Mouse (Mus musculus): ENCODE measurements around the gene Hbp1. TPM values are rescaled to one million over a fixed set of nuclear protein-coding genes. Genes with fewer than 3 reads are reported as not detected.

Gene Hbp1
- total and polyA plus RNA-seq, 2 experiments from 2014 or later, result 38.5 to 48.4 TPM

GRCm38 (mm10) chr12:31882736-31883135 is 67.6 kb downstream of the Hbp1 start:
- TF ChIP-seq CTCF (IDR thresholded peaks at IDR 0.05; ENCODE audit: low read depth), result no peak
- Histone ChIP-seq H3K36me3 (ENCODE audit: insufficient read depth) (peaks cover 8% of the 10 kb centered on the region), H3K4me3 (ENCODE audit: low read depth, low read length) (no peak overlapping the region), H3K9me3 (ENCODE audit: low read length) (no peaks in the 10 kb centered on the region), H3K4me2 (ENCODE audit: low read depth) (no peak overlapping the region), H3K27ac (ENCODE audit: low read depth, low read length) (no peak overlapping the region), H3K4me1 (ENCODE audit: insufficient read depth) (no peaks in the 10 kb centered on the region), H3K9ac (no peak overlapping the region), H3K27me3 (ENCODE audit: insufficient read depth, low read length) (no peaks in the 10 kb centered on the region)
- no peak for DNase-seq
- no peak for ATAC-seq
- 72% methylated on average over 1 of the region's 1 CpGs for WGBS

- 86% methylated on average over 4 of the region's 4 CpGs for WGBS
- Histone ChIP-seq H3K27ac (ENCODE audit: low read depth, low read length) (no peak overlapping the region), H3K4me3 (ENCODE audit: low read depth, low read length) (no peak overlapping the region), H3K9me3 (ENCODE audit: low read length) (no peaks in the 10 kb centered on the region), H3K27me3 (ENCODE audit: insufficient read depth, low read length) (no peaks in the 10 kb centered on the region), H3K4me2 (ENCODE audit: low read depth) (no peak overlapping the region), H3K9ac (no peak overlapping the region), H3K4me1 (ENCODE audit: insufficient read depth) (no peaks in the 10 kb centered on the region), H3K36me3 (ENCODE audit: insufficient read depth) (no peaks in the 10 kb centered on the region)
- no peak for DNase-seq
- no peak for TF ChIP-seq CTCF (IDR thresholded peaks at IDR 0.05; ENCODE audit: low read depth)
- no peak for ATAC-seq
These were observed 73.6 kb downstream of the Hbp1 start for GRCm38 (mm10) chr12:31876775-31877174.

Other genes starting within 250 kb of the Hbp1 start
- 16.6 and 17.2 TPM in 2 replicates for gene Gpr22, start 236.6 kb downstream of the Hbp1 start, total RNA-seq (2014; rRNA removed)
- 12.3 and 13.3 TPM in 2 replicates for gene Gpr22, start 236.6 kb downstream of the Hbp1 start, polyA plus RNA-seq (2015; fragmentation: Nextera tagmentation; extraction: Ambion mirVana)
- gene Prkar2b, start 110.8 kb upstream of the Hbp1 start, total RNA-seq (2014; rRNA removed), result 215 and 218 TPM in 2 replicates
- 118 and 129 TPM in 2 replicates for gene Prkar2b, start 110.8 kb upstream of the Hbp1 start, polyA plus RNA-seq (2015; fragmentation: Nextera tagmentation; extraction: Ambion mirVana)

Measured in forebrain, postnatal 0 days (tissue).